Mouse (Mus musculus) hindbrain, embryonic 12.5 days (tissue): ENCODE measurements around the gene Taf1b. TPM values are rescaled to one million over a fixed set of nuclear protein-coding genes. Genes with fewer than 3 reads are reported as not detected.
"Not testable (repeated sequence)": the region's sequence is repeated elsewhere in the genome, so short reads cannot be mapped to it uniquely, and the experiment has no call there.

Experiments
- ATAC-seq: fragments of 200-750 bp; cut with Nextera tagmentation; 2 replicates; pipeline ENCODE4 v1.8.0; 2017; ENCODE audit warnings: moderate TSS enrichment; ENCODE audit not compliant: low FRiP score
- H3K27ac ChIP-seq: fragments of 300-500 bp; sonication (generic); 2 replicates; pipeline ENCODE4 v1.5.1; 2016; ENCODE audit warnings: mild to moderate bottlenecking
- H3K27me3 ChIP-seq: fragments of 300-500 bp; sonication (generic); 2 replicates; pipeline ENCODE4 v1.6.1; 2016; ENCODE audit warnings: mild to moderate bottlenecking
- H3K36me3 ChIP-seq: fragments of 300-500 bp; sonication (generic); 2 replicates; pipeline ENCODE4 v1.6.1; 2016; ENCODE audit warnings: mild to moderate bottlenecking
- H3K4me1 ChIP-seq: fragments of 300-500 bp; sonication (generic); 2 replicates; pipeline ENCODE4 v1.6.1; 2016
- H3K4me2 ChIP-seq: fragments of 300-500 bp; sonication (generic); replicated peaks from 2 replicates; pipeline ENCODE4 v1.6.1; 2016; ENCODE audit warnings: mild to moderate bottlenecking
- H3K4me3 ChIP-seq: fragments of 300-500 bp; sonication (generic); 2 replicates; pipeline ENCODE4 v1.5.1; 2016; ENCODE audit warnings: mild to moderate bottlenecking
- H3K9ac ChIP-seq: fragments of 300-500 bp; sonication (generic); 2 replicates; pipeline ENCODE4 v1.6.1; 2016; ENCODE audit warnings: mild to moderate bottlenecking, moderate library complexity
- H3K9me3 ChIP-seq: fragments of 300-500 bp; sonication (generic); replicated peaks from 2 replicates; pipeline ENCODE4 v1.6.1; 2016; ENCODE audit warnings: mild to moderate bottlenecking
- WGBS: fragments of 180-500 bp; shearing (Covaris S2); methylation state at CpG from one replicate; pipeline ENCODE4 v1.1.7; 2016; 5-methylcytosine and 5-hydroxymethylcytosine counted together
- polyA plus RNA-seq: library from polyadenylated mRNA; unstranded; fragments of >200 nt; fragmentation: Nextera tagmentation; extraction: Ambion mirVana; gene quantifications from 2 replicates; pipeline ENCODE4 v1.2.1, GENCODE M21; 2016

Taf1b gene
- 30.5 and 31.8 TPM in 2 replicates for polyA plus RNA-seq

GRCm38 (mm10) chr12:24498150-24498840, at the start of gene Taf1b:
Gene Taf1b, plus strand, starts transcription at chr12:24498359.
- Histone ChIP-seq H3K9ac (peak within 1 kb of the TSS; percentile 63), H3K4me3 (peak within 1 kb of the TSS; percentile 68), H3K36me3 (0 out of 2 replicates have a peak, but pooled peaks cover 2% of the 10 kb centered on the region), H3K9me3 (no peaks in the 10 kb centered on the region), H3K27ac (no peak within 1 kb of the TSS), H3K4me1 (no peaks in the 10 kb centered on the region), H3K27me3 (no peaks in the 10 kb centered on the region), H3K4me2 (peak within 1 kb of the TSS; percentile 59)
- 10% methylated on average over 30 of the region's 31 CpGs for WGBS
- peak; percentile 83 for ATAC-seq

- no peaks in the 10 kb centered on the region for H3K36me3 ChIP-seq
- H3K9me3 ChIP-seq, result 0 out of 2 replicates have a peak, but pooled peaks cover 3% of the 10 kb centered on the region
- WGBS, result 89% methylated on average over 10 of the region's 10 CpGs
- ATAC-seq, result no peak
- H3K4me1 ChIP-seq, result no peaks in the 10 kb centered on the region
- H3K27me3 ChIP-seq, result no peaks in the 10 kb centered on the region
- no peak overlapping the region for H3K9ac ChIP-seq
- H3K4me2 ChIP-seq, result no peak overlapping the region
- H3K4me3 ChIP-seq, result no peak overlapping the region
- no peak overlapping the region for H3K27ac ChIP-seq
Measured at GRCm38 (mm10) chr12:24460406-24460805, 37.8 kb upstream of the Taf1b start.

GRCm38 (mm10) chr12:24462121-24462520, 36.0 kb upstream of the Taf1b start:
- H3K4me2 ChIP-seq, H3K4me3 ChIP-seq, H3K9me3 ChIP-seq, H3K36me3 ChIP-seq, H3K9ac ChIP-seq, H3K4me1 ChIP-seq, H3K27me3 ChIP-seq, H3K27ac ChIP-seq, ATAC-seq: not testable (repeated sequence)
- WGBS, result 40% methylated on average over 4 of the region's 4 CpGs

- ATAC-seq, H3K4me3 ChIP-seq, H3K4me1 ChIP-seq, H3K4me2 ChIP-seq, H3K9ac ChIP-seq, H3K27ac ChIP-seq, H3K9me3 ChIP-seq, H3K36me3 ChIP-seq, H3K27me3 ChIP-seq: not testable (repeated sequence)
- 92% methylated on average over 6 of the region's 6 CpGs for WGBS
Measured at GRCm38 (mm10) chr12:24463490-24463889, 34.7 kb upstream of the Taf1b start.

GRCm38 (mm10) chr12:24468966-24469365, 29.2 kb upstream of the Taf1b start:
- WGBS, result 91% methylated on average over 2 of the region's 2 CpGs
- no peak overlapping the region for H3K4me2 ChIP-seq
- no peak overlapping the region for H3K27ac ChIP-seq
- no peak for ATAC-seq
- no peaks in the 10 kb centered on the region for H3K36me3 ChIP-seq
- no peak overlapping the region for H3K9ac ChIP-seq
- H3K4me1 ChIP-seq, result no peaks in the 10 kb centered on the region
- H3K4me3 ChIP-seq, result no peak overlapping the region
- no peaks in the 10 kb centered on the region for H3K9me3 ChIP-seq
- H3K27me3 ChIP-seq, result no peaks in the 10 kb centered on the region

- Histone ChIP-seq H3K27ac (no peak overlapping the region), H3K4me1 (no peaks in the 10 kb centered on the region), H3K9me3 (no peaks in the 10 kb centered on the region), H3K4me3 (no peak overlapping the region), H3K36me3 (no peaks in the 10 kb centered on the region), H3K9ac (no peak overlapping the region), H3K27me3 (no peaks in the 10 kb centered on the region), H3K4me2 (no peak overlapping the region)
- ATAC-seq, result peak; percentile 46; the same call in 1 of the 2 replicates
- 19% methylated on average over 4 of the region's 4 CpGs for WGBS
Measured at GRCm38 (mm10) chr12:24470943-24471342, 27.2 kb upstream of the Taf1b start.

- Histone ChIP-seq H3K4me1 (no peaks in the 10 kb centered on the region), H3K9ac (no peak overlapping the region), H3K27me3 (no peaks in the 10 kb centered on the region), H3K36me3 (no peaks in the 10 kb centered on the region), H3K4me3 (no peak overlapping the region), H3K27ac (no peak overlapping the region), H3K4me2 (no peak overlapping the region), H3K9me3 (no peaks in the 10 kb centered on the region)
- no peak for ATAC-seq
- 73% methylated on average over 3 of the region's 3 CpGs for WGBS
Measured at GRCm38 (mm10) chr12:24473221-24473620, 24.9 kb upstream of the Taf1b start.

GRCm38 (mm10) chr12:24484930-24485329, 13.2 kb upstream of the Taf1b start:
- Histone ChIP-seq H3K9me3 (0 out of 2 replicates have a peak, but pooled peaks cover 3% of the 10 kb centered on the region), H3K4me1 (no peaks in the 10 kb centered on the region), H3K36me3 (no peaks in the 10 kb centered on the region), H3K4me2 (no peak overlapping the region), H3K4me3 (no peak overlapping the region), H3K9ac (no peak overlapping the region), H3K27me3 (no peaks in the 10 kb centered on the region), H3K27ac (no peak overlapping the region)
- WGBS, result 91% methylated on average over 4 of the region's 4 CpGs
- no peak for ATAC-seq

- no peak for ATAC-seq
- Histone ChIP-seq H3K9ac (no peak overlapping the region), H3K36me3 (no peaks in the 10 kb centered on the region), H3K4me1 (no peaks in the 10 kb centered on the region), H3K9me3 (0 out of 2 replicates have a peak, but pooled peaks cover 3% of the 10 kb centered on the region), H3K4me2 (no peak overlapping the region), H3K27ac (no peak overlapping the region), H3K4me3 (no peak overlapping the region), H3K27me3 (no peaks in the 10 kb centered on the region)
- WGBS, result 92% methylated on average over 1 of the region's 1 CpGs
Measured at GRCm38 (mm10) chr12:24486882-24487281, 11.3 kb upstream of the Taf1b start.

GRCm38 (mm10) chr12:24492507-24492906, 5.7 kb upstream of the Taf1b start:
- not testable (repeated sequence) for H3K4me1 ChIP-seq, H3K4me3 ChIP-seq, ATAC-seq, H3K36me3 ChIP-seq, H3K9me3 ChIP-seq, H3K27ac ChIP-seq, H3K4me2 ChIP-seq, H3K9ac ChIP-seq, H3K27me3 ChIP-seq
- 96% methylated on average over 3 of the region's 3 CpGs for WGBS

- H3K27ac ChIP-seq, result no peak overlapping the region
- peak overlapping the region; percentile 37 for H3K4me2 ChIP-seq
- H3K9me3 ChIP-seq, result no peaks in the 10 kb centered on the region
- WGBS, result 70% methylated on average over 9 of the region's 9 CpGs
- no peak for ATAC-seq
- H3K4me1 ChIP-seq, result no peaks in the 10 kb centered on the region
- no peaks in the 10 kb centered on the region for H3K27me3 ChIP-seq
- no peaks in the 10 kb centered on the region for H3K36me3 ChIP-seq
- H3K9ac ChIP-seq, result no peak overlapping the region
- no peak overlapping the region for H3K4me3 ChIP-seq
Measured at GRCm38 (mm10) chr12:24493011-24493410, 5.1 kb upstream of the Taf1b start.

- Histone ChIP-seq H3K9me3 (no peaks in the 10 kb centered on the region), H3K36me3 (no peaks in the 10 kb centered on the region), H3K27ac (no peak overlapping the region), H3K27me3 (no peaks in the 10 kb centered on the region), H3K4me3 (no peak overlapping the region), H3K9ac (no peak overlapping the region), H3K4me2 (peak overlapping the region; percentile 37), H3K4me1 (no peaks in the 10 kb centered on the region)
- 68% methylated on average over 30 of the region's 30 CpGs for WGBS
- ATAC-seq, result no peak
Measured at GRCm38 (mm10) chr12:24493412-24493811, 4.7 kb upstream of the Taf1b start.

GRCm38 (mm10) chr12:24494791-24495190, 3.4 kb upstream of the Taf1b start:
- H3K4me1 ChIP-seq, H3K9me3 ChIP-seq, ATAC-seq, H3K36me3 ChIP-seq, H3K4me3 ChIP-seq, H3K27me3 ChIP-seq, H3K9ac ChIP-seq, H3K27ac ChIP-seq, H3K4me2 ChIP-seq: not testable (repeated sequence)
- WGBS, result 88% methylated on average over 3 of the region's 3 CpGs
